Mouse (Mus musculus) megakaryocyte, embryonic 14.5 days (primary cell): ENCODE measurements around the gene Olfr659. TPM values are rescaled to one million over a fixed set of nuclear protein-coding genes. Genes with fewer than 3 reads are reported as not detected.
A peak's percentile ranks its signal among the peaks of the same experiment; 100 is the strongest.

Source experiments
- H3K27me3 ChIP-seq: replicated peaks from 2 replicates; pipeline ENCODE3; 2012; ENCODE audit warnings: inconsistent platforms
- H3K36me3 ChIP-seq: replicated peaks from 2 replicates; pipeline ENCODE3; 2012; ENCODE audit warnings: low read length, inconsistent platforms, mixed read lengths
- H3K4me1 ChIP-seq: 2 replicates; pipeline ENCODE4 v1.6.1; 2012; ENCODE audit warnings: inconsistent platforms
- H3K4me3 ChIP-seq: replicated peaks from 2 replicates; pipeline ENCODE3; 2012; ENCODE audit warnings: moderate library complexity, mild to moderate bottlenecking, inconsistent platforms
- H3K9me3 ChIP-seq: 2 replicates; pipeline ENCODE4 v1.6.1; 2012; ENCODE audit warnings: inconsistent platforms
- FLI1 ChIP-seq: IDR thresholded peaks from 2 replicates; pipeline ENCODE4 v1.6.1; 2012; ENCODE audit warnings: low read length, inconsistent platforms, mixed read lengths
- GATA1 ChIP-seq: IDR thresholded peaks from 3 replicates; pipeline ENCODE4 v1.6.1; 2012; ENCODE audit warnings: mixed read lengths, low read length, inconsistent platforms, borderline replicate concordance
- polyA plus RNA-seq: library from polyadenylated mRNA; stranded (reverse); fragments of >175 nt; gene quantifications from 2 replicates; pipeline ENCODE4 v1.2.3, GENCODE M21; 2012; ENCODE audit warnings: low replicate concordance; ENCODE audit not compliant: insufficient read depth

Olfr659 gene
- polyA plus RNA-seq, result not detected in 2 replicates

DNA sequence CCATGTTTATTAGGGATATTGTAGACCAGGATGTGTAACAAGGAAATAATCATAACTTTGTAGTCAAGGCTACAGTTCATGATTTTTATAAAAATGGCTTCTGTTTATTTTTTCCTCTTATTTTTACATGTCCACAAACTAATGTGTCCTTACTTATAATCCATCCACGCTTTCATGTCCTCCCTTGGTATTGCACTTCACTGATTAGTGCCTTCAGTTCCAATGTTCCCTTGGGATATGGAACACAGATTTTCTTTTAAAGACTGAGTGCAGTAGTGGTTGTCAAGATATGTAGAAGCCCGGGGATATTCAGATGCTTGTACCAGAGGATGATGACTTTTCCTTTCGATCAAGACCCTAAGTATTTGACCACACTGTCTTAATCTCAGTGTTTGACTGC, at the start of gene Olfr659:
TSS of gene Olfr659 (plus strand) at position 301 of the 400 bp plus-strand sequence.
- Histone ChIP-seq H3K4me3 (no peak within 1 kb of the TSS), H3K4me1 (no peaks in the 10 kb centered on the region), H3K9me3 (no peaks in the 10 kb centered on the region), H3K36me3 (no peaks in the 10 kb centered on the region), H3K27me3 (no peaks in the 10 kb centered on the region)
- no peak for TF ChIP-seq FLI1
- no peak for TF ChIP-seq GATA1

DNA sequence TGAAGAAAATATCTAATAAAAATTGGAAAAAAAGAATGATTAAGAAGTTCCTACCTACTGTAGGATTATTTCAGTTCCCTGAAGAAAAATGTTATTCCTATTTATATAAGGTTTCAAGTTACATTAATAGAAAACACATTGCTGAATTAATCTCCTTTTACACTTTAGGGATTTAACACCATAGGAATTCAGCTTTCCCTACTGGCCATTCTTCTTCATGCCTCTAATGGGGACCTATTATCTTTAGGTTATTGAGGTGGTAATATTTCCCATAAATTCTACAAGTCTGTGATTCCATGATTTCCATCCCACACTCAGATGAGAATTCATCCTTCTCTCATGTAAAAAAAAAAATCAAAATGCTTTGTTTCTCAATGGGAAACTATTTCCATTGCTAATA, 42.1 kb upstream of the Olfr659 start, which contains the start of gene Olfr657:
TSS of gene Olfr657 (plus strand) at position 301 of the 400 bp plus-strand sequence.
- Histone ChIP-seq H3K4me3 (no peak within 1 kb of the TSS), H3K4me1 (no peaks in the 10 kb centered on the region), H3K27me3 (no peaks in the 10 kb centered on the region), H3K9me3 (no peaks in the 10 kb centered on the region), H3K36me3 (no peaks in the 10 kb centered on the region)
- no peak for TF ChIP-seq GATA1
- TF ChIP-seq FLI1, result no peak

DNA sequence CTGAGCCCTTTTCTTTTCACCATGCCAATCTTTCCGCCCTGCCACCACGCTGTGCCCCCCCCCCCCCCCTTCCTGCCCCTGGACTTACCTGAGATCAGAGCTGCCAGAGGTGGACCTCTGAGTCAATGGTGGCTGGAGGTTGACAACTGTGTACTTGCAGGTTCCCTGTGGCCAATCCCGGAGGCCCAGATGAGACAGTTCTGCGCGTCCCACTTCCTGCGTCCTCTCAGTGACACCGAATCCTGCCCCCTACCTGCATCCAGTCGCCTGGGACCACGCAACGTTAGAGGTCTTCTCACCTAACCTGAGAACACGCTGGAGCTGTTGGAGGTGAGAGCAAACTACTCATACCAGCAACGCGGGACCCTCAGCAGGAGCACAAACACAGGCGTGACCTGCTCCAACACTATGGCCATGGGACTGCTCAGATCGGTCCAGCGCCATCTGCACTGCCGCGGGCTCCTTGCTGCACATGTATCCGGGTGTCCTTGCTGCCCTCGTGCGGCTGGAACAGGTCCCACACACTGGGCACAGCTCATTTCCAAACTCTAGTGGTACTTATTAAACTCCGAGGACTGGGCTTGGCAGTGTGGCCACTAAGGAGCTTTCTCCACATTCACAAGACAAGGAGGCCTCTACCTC, 19.6 kb upstream of the Olfr659 start, which contains the start of gene Olfr658:
TSS of gene Olfr658 (minus strand) at position 465 of the 642 bp plus-strand sequence.
- H3K36me3 ChIP-seq, result no peaks in the 10 kb centered on the region
- no peaks in the 10 kb centered on the region for H3K27me3 ChIP-seq
- no peaks in the 10 kb centered on the region for H3K9me3 ChIP-seq
- peak within 1 kb of the TSS; percentile 88 for H3K4me3 ChIP-seq
- no peak for TF ChIP-seq GATA1
- no peak for TF ChIP-seq FLI1
- H3K4me1 ChIP-seq, result peaks cover 5% of the 10 kb centered on the region; the same call in 1 of the 2 replicates

DNA sequence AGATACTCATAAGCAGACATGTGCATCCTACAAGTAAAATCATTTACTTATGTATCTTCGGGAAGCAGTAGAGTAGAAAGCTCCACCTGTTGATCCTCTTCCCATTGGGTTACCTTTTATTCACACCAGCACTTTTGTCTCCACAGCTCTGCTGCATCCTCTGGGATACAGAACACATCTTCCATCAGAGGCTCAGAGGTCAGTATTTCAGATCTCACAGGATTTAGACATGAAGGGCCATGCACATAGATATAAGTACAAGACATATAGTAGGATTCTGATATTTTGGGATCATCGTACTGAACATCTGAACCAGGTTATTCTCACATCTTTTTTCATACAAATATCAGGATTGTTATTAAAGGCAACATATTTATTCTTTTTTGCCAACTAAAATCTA, 19.6 kb downstream of the Olfr659 start, which contains the start of gene Olfr661:
TSS of gene Olfr661 (plus strand) at position 301 of the 400 bp plus-strand sequence.
- no peak for TF ChIP-seq GATA1
- TF ChIP-seq FLI1, result no peak
- Histone ChIP-seq H3K4me3 (no peak within 1 kb of the TSS), H3K9me3 (no peaks in the 10 kb centered on the region), H3K4me1 (no peaks in the 10 kb centered on the region), H3K36me3 (no peaks in the 10 kb centered on the region), H3K27me3 (no peaks in the 10 kb centered on the region)

Other genes with a start within 250 kb of the Olfr659 start
- gene Trim30a, start 201.6 kb upstream of the Olfr659 start, polyA plus RNA-seq, result 0.81 TPM in 1 of 2 replicates, not detected in the other
- gene Trim30d, start 158.9 kb upstream of the Olfr659 start, polyA plus RNA-seq, result 0.09 TPM in 1 of 2 replicates, not detected in the other
- not detected in 2 replicates for gene Olfr651, start 116.6 kb upstream of the Olfr659 start, polyA plus RNA-seq
- gene Olfr652, start 105.9 kb upstream of the Olfr659 start, polyA plus RNA-seq, result not detected in 2 replicates
- gene Olfr653, start 89.4 kb upstream of the Olfr659 start, polyA plus RNA-seq, result not detected in 2 replicates
- gene Olfr654, start 79.7 kb upstream of the Olfr659 start, polyA plus RNA-seq, result not detected in 2 replicates
- not detected in 2 replicates for gene Olfr655, start 65.0 kb upstream of the Olfr659 start, polyA plus RNA-seq
- gene Olfr656, start 52.8 kb upstream of the Olfr659 start, polyA plus RNA-seq, result not detected in 2 replicates
- gene Olfr657, start 42.0 kb upstream of the Olfr659 start, polyA plus RNA-seq, result not detected in 2 replicates
- gene Olfr658, start 19.4 kb upstream of the Olfr659 start, polyA plus RNA-seq, result not detected in 2 replicates
- gene Olfr661, start 19.7 kb downstream of the Olfr659 start, polyA plus RNA-seq, result not detected in 2 replicates
- not detected in 2 replicates for gene Usp17le, start 110.7 kb downstream of the Olfr659 start, polyA plus RNA-seq
- not detected in 2 replicates for gene Usp17lb, start 175.8 kb downstream of the Olfr659 start, polyA plus RNA-seq
- not detected in 2 replicates for gene Usp17la, start 190.3 kb downstream of the Olfr659 start, polyA plus RNA-seq
- gene Olfr665, start 211.3 kb downstream of the Olfr659 start, polyA plus RNA-seq, result not detected in 2 replicates
- not detected in 2 replicates for gene Olfr666, start 229.2 kb downstream of the Olfr659 start, polyA plus RNA-seq